In the genomic region with DNA sequence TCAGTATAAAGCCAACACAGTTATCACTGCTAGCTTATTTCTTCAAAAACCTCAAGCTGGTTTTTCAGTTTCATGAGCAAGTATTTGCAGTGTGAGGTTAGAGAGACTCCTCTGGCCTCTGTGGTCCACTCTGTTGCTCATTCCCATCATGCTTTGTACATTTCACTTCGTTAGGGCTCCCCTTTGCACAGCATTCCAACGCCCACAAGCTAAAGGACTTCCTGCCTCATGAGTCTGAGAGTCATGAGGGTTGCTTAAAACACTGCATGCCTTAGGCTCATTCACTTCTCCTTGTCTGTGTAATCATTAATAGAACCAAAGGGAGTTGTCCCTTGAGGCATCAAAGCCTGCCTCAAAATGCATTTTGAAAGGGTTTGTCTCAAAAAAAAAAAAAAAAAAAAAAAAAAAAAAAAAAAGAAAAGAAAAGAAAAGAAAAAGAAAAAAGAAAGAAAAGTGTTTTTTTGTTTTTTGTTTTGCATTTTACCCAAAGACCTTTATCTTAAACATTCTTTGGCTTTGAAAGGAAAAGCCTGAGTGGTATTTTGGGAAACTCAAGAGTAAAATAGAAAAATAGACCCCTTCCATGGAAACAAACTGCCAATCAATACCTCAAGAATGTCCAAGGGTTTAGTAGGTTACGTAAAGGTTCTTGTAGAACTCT, we compare ENCODE assay signal across 9 mouse cellular contexts. TPM values are rescaled to one million over a fixed set of nuclear protein-coding genes. Genes with fewer than 3 reads are reported as not detected.
DNase-seq lines count a peak whose midpoint lies in the region; ATAC-seq lines count a peak whose summit lies in the region.
"Had no signal": no experiment of that assay in that cellular context is flagged by ENCODE, and none has a peak within 500 bp of the region (broad histone marks: within the 10 kb centered on the region; RNA-seq: fewer than 3 reads in every experiment).

No protein-coding gene starts in this region.

- WGBS in forebrain, embryonic 15.5 days = 42% methylated on average over 3 of the region's 3 CpGs

- no peak for ATAC-seq in forebrain, embryonic 15.5 days (replicated peaks)

- H3K9ac ChIP-seq in forebrain, embryonic 15.5 days (replicated peaks) = no peak overlapping the region
- H3K9ac ChIP-seq: hindbrain, embryonic 15.5 days had no signal

- DNase-seq in embryo, embryonic 10 days (ENCODE audit: low spot score) = peak; percentile 15
- DNase-seq in embryo, embryonic 11 days = no peak
- peak; percentile 27 for DNase-seq in kidney, postnatal 10 days
- no peak for DNase-seq in spleen, postnatal 36 days (ENCODE audit: low spot score in 2 of 2)
- DNase-seq in spleen, postnatal 4 days (ENCODE audit: low spot score in 2 of 2) = no peak

- no peaks in the 10 kb centered on the region for H3K36me3 ChIP-seq in megakaryocyte, embryonic 14.5 days (replicated peaks; ENCODE audit: low read length)
- no peaks in the 10 kb centered on the region for H3K36me3 ChIP-seq in forebrain, embryonic 15.5 days
- H3K36me3 ChIP-seq: hindbrain, embryonic 15.5 days had no signal

- H3K4me2 ChIP-seq in forebrain, embryonic 15.5 days (replicated peaks) = no peak overlapping the region
- H3K4me2 ChIP-seq: hindbrain, embryonic 15.5 days had no signal

- peaks cover 2% of the 10 kb centered on the region for H3K4me1 ChIP-seq in brown adipose tissue, adult 24 weeks (ENCODE audit: control insufficient read depth, insufficient read depth, insufficient read length, low read length)
- H3K4me1 ChIP-seq in megakaryocyte, embryonic 14.5 days = peaks cover 60% of the 10 kb centered on the region
- H3K4me1 ChIP-seq in forebrain, embryonic 15.5 days = no peaks in the 10 kb centered on the region

- H3K9me3 ChIP-seq in megakaryocyte, embryonic 14.5 days = no peaks in the 10 kb centered on the region
- no peaks in the 10 kb centered on the region for H3K9me3 ChIP-seq in forebrain, embryonic 15.5 days
- H3K9me3 ChIP-seq: hindbrain, embryonic 15.5 days had no signal

- H3K4me3 ChIP-seq in brown adipose tissue, adult 24 weeks (ENCODE audit: insufficient read depth, low read depth, low read length) = no peak overlapping the region
- peak overlapping the region; percentile 38 for H3K4me3 ChIP-seq in megakaryocyte, embryonic 14.5 days (replicated peaks)
- no peak overlapping the region for H3K4me3 ChIP-seq in forebrain, embryonic 15.5 days
- H3K4me3 ChIP-seq: hindbrain, embryonic 15.5 days had no signal

- no peaks in the 10 kb centered on the region for H3K27me3 ChIP-seq in megakaryocyte, embryonic 14.5 days (replicated peaks)
- no peaks in the 10 kb centered on the region for H3K27me3 ChIP-seq in forebrain, embryonic 15.5 days
- H3K27me3 ChIP-seq: hindbrain, embryonic 15.5 days had no signal

- H3K27ac ChIP-seq in brown adipose tissue, adult 24 weeks (replicated peaks; ENCODE audit: low read depth, low read length) = 0 out of 2 replicates have a peak overlapping the region, but pooled peaks have one; percentile 10
- no peak overlapping the region for H3K27ac ChIP-seq in forebrain, embryonic 15.5 days (replicated peaks)
- H3K27ac ChIP-seq: hindbrain, embryonic 15.5 days had no signal

RNA-seq across cellular contexts. Expression of gene Atp6v0a1, which starts 6.1 kb away (rescaled TPM):
- polyA plus RNA-seq in brown adipose tissue, adult 24 weeks (2012; ENCODE audit: insufficient read depth, insufficient read length, missing spikeins) = 26.1 and 26.7 TPM in 2 replicates
- polyA plus RNA-seq in megakaryocyte, embryonic 14.5 days (2012; ENCODE audit: insufficient read depth, low replicate concordance) = 90.5 and 153 TPM in 2 replicates
- 84.3 and 84.6 TPM in 2 replicates for polyA plus RNA-seq in forebrain, embryonic 15.5 days (2015; fragmentation: Nextera tagmentation; extraction: Ambion mirVana)

RNA-seq across cellular contexts. Expression of gene Cavin1, which starts 32.5 kb away (rescaled TPM):
- 242 and 279 TPM in 2 replicates for polyA plus RNA-seq in brown adipose tissue, adult 24 weeks (2012; ENCODE audit: insufficient read depth, insufficient read length, missing spikeins)
- 24.1 and 43.9 TPM in 2 replicates for polyA plus RNA-seq in megakaryocyte, embryonic 14.5 days (2012; ENCODE audit: insufficient read depth, low replicate concordance)
- polyA plus RNA-seq in forebrain, embryonic 15.5 days (2015; fragmentation: Nextera tagmentation; extraction: Ambion mirVana) = 29.4 and 30.1 TPM in 2 replicates

Comparison
In these comparisons a context has a peak if more than half of its experiments do, and no peak if none do; other contexts are left out.
1. DNase-seq: peak in embryo, embryonic 10 days (single experiment) and kidney, postnatal 10 days (single experiment); none in embryo, embryonic 11 days (single experiment), spleen, postnatal 36 days (0 of 2) and spleen, postnatal 4 days (0 of 2).